Mouse (Mus musculus) cerebellum, adult 2 months (tissue): ENCODE measurements around the gene 5330417C22Rik.

ENCODE experiments used
- CTCF ChIP-seq: fragments of 200-500 bp; IDR thresholded peaks from 2 replicates; pipeline ENCODE4 v1.5.1; 2011; ENCODE audit warnings: low read depth, mild to moderate bottlenecking, control low read depth, low read length, moderate library complexity, borderline replicate concordance; ENCODE audit not compliant: insufficient read depth
- POLR2A ChIP-seq: fragments of 200-500 bp; IDR thresholded peaks from 2 replicates; pipeline ENCODE4 v1.6.1; 2011; ENCODE audit warnings: low read length, control low read depth, borderline replicate concordance; ENCODE audit not compliant: insufficient read depth

- no peak for TF ChIP-seq CTCF
- TF ChIP-seq POLR2A: no peak
Measured at GRCm38 (mm10) chr3:108523415-108523814, 12.9 kb downstream of the 5330417C22Rik start.
